Mouse (Mus musculus) cerebellum, adult 2 months (tissue): ENCODE results near the gene Foxred2.

Experiments
- CTCF ChIP-seq: fragments of 200-500 bp; IDR thresholded peaks from 2 replicates; pipeline ENCODE4 v1.5.1; 2011; ENCODE audit warnings: low read depth, mild to moderate bottlenecking, control low read depth, low read length, moderate library complexity, borderline replicate concordance; ENCODE audit not compliant: insufficient read depth
- POLR2A ChIP-seq: fragments of 200-500 bp; IDR thresholded peaks from 2 replicates; pipeline ENCODE4 v1.6.1; 2011; ENCODE audit warnings: low read length, control low read depth, borderline replicate concordance; ENCODE audit not compliant: insufficient read depth

DNA sequence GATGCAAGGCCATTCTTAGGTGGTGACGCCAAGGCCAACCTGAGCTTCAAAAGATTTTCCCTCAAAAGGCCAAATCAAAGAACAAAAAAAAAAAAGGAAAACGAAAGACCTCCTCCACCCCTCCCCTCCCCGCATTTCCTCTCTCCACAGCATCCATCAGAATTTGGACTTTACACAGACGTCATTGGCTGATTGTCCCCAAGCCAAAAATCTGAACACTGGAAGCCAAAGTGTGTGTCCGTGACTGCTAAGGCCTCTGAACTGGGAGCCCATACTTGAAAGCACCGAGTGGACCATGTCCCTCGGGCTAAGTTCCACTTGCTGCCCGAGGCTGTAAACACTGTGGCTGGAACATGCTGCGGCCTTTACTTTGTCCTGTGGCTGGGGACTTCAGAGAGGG, 33.8 kb downstream of the Foxred2 start:
- TF ChIP-seq CTCF: no peak
- TF ChIP-seq POLR2A: no peak
